In the genomic region with DNA sequence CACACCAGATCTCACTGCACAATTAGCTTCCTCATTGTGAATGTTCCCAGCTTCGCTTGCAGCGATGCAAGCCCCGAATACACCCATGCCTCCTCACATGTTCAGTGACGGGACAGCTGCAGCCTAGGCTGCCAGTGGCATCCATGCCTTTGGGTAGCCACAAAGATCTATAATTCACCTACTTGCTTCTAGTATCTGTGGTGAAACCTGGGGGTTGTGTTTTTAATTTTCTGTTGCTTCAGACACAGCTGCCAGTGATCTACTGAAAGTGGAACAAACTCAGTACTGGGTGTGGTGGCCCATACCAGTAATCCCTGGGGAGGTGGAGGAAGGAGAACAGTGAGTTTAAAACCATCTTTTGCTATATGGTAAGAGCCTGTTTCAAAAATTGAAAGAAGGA, we compare ENCODE assay signal across 21 mouse cellular contexts. TPM values are rescaled to one million over a fixed set of nuclear protein-coding genes. Genes with fewer than 3 reads are reported as not detected.
A peak's percentile ranks its signal among the peaks of the same experiment; 100 is the strongest.
DNase-seq lines count a peak whose midpoint lies in the region; ATAC-seq and TF ChIP-seq lines count a peak whose summit lies in the region.
"Had no signal": no experiment of that assay in that cellular context is flagged by ENCODE, and none has a peak within 500 bp of the region (broad histone marks: within the 10 kb centered on the region; RNA-seq: fewer than 3 reads in every experiment).

No protein-coding gene starts in this region.

- TF ChIP-seq CTCF in gastrocnemius, adult 2 months (IDR thresholded peaks at IDR 0.05): no peak

- peak overlapping the region; percentile 16; the same call in 1 of the 2 replicates for H3K4me3 ChIP-seq in gastrocnemius, adult 2 months
- H3K4me3 ChIP-seq: erythroblast, embryonic 14.5 days; liver, embryonic 13.5 days; neural tube, embryonic 13.5 days had no signal

- peak; percentile 76 for ATAC-seq in neutrophil, adult 5-6 weeks (ENCODE audit: extremely low read depth, insufficient number of reproducible peaks, low FRiP score, poor library complexity, severe bottlenecking)
- ATAC-seq: forebrain, embryonic 16.5 days; intestine, postnatal 0 days; midbrain, embryonic 16.5 days had no signal

- peak overlapping the region; percentile 71 for H3K27ac ChIP-seq in gastrocnemius, adult 2 months
- H3K27ac ChIP-seq: liver, embryonic 13.5 days; neural tube, embryonic 13.5 days had no signal

- intact Hi-C loops in gastrocnemius, adult 2 months (cut with DNase I): no loop called here

- peak; percentile 21 for DNase-seq in gastrocnemius, adult 2 months
- DNase-seq in gastrocnemius, postnatal 10 days: no peak
- peak; percentile 16 to 35 for DNase-seq in spleen, adult 18-20 months
- DNase-seq in spleen, adult 12 weeks (ENCODE audit: low spot score): no peak
- DNase-seq in thymus, postnatal 36 days: peak; percentile 53 to 67
- no peak for DNase-seq in frontal cortex, adult 2 months (ENCODE audit: extremely low spot score in 1 of 2, low spot score in 1 of 2)
- no peak for DNase-seq in embryo, embryonic 9.5 days (ENCODE audit: extremely low spot score)
- DNase-seq: cerebellum, adult 2 months; gastrocnemius, postnatal 36 days; kidney, postnatal 25 days; liver, embryonic 13.5 days; lung, postnatal 14 days; retina, postnatal 1 day had no signal

RNA-seq across cellular contexts. Expression of gene Cxcr6, which starts 43.4 kb away (rescaled TPM):
- total RNA-seq in gastrocnemius, adult 2 months (2021): under 1 TPM in 1 of 2 experiments, not detected in 1; 0.15 TPM
- not detected for total RNA-seq in gastrocnemius, postnatal 10 days (2021)
- 5.1 and 6.0 TPM in 2 replicates for total RNA-seq in neutrophil, adult 5-6 weeks (2017)
- 0.12 and 0.13 TPM in 2 replicates for polyA plus RNA-seq in frontal cortex, adult 2 months (2012; rRNA removed)
- total RNA-seq: gastrocnemius, postnatal 36 days; layer of hippocampus, postnatal 10 days; left cerebral cortex, postnatal 36 days had no signal
- polyA plus RNA-seq: erythroblast, embryonic 14.5 days had no signal

RNA-seq across cellular contexts. Expression of gene Lztfl1, which starts 45.4 kb away (rescaled TPM):
- 10 to 100 TPM; 18.4 to 20.5 TPM for total RNA-seq in gastrocnemius, adult 2 months (2021)
- 10 to 100 TPM; 19.4 to 25.0 TPM for total RNA-seq in gastrocnemius, postnatal 10 days (2021)
- 16.8 and 18.5 TPM in 2 replicates for total RNA-seq in neutrophil, adult 5-6 weeks (2017)
- polyA plus RNA-seq in frontal cortex, adult 2 months (2012; rRNA removed): 30.1 and 34.0 TPM in 2 replicates

Comparison
In these comparisons a context has a peak if more than half of its experiments do, and no peak if none do; other contexts are left out.
1. DNase-seq: peak in gastrocnemius, adult 2 months (single experiment), spleen, adult 18-20 months (2 of 2) and thymus, postnatal 36 days (2 of 2); none in gastrocnemius, postnatal 10 days (single experiment), spleen, adult 12 weeks (single experiment), frontal cortex, adult 2 months (0 of 2) and embryo, embryonic 9.5 days (single experiment).